Mouse (Mus musculus) hindbrain, embryonic 15.5 days (tissue): ENCODE measurements around the gene Bbs12. TPM values are rescaled to one million over a fixed set of nuclear protein-coding genes. Genes with fewer than 3 reads are reported as not detected.

Source experiments
- ATAC-seq: fragments of 200-750 bp; cut with Nextera tagmentation; 2 replicates; pipeline ENCODE4 v1.8.0; 2017; ENCODE audit warnings: low read depth, moderate number of reproducible peaks, moderate TSS enrichment; ENCODE audit not compliant: low FRiP score
- H3K27ac ChIP-seq: fragments of 300-500 bp; sonication (generic); replicated peaks from 2 replicates; pipeline ENCODE4 v1.5.1; 2015; ENCODE audit warnings: mild to moderate bottlenecking, inconsistent platforms
- H3K27me3 ChIP-seq: fragments of 300-500 bp; sonication (generic); 2 replicates; pipeline ENCODE4 v1.6.1; 2015; ENCODE audit warnings: control low read depth, inconsistent platforms
- H3K36me3 ChIP-seq: fragments of 300-500 bp; sonication (generic); 2 replicates; pipeline ENCODE4 v1.6.1; 2015; ENCODE audit warnings: control low read depth, inconsistent platforms
- H3K4me1 ChIP-seq: fragments of 300-500 bp; sonication (generic); replicated peaks from 2 replicates; pipeline ENCODE4 v1.6.1; 2015; ENCODE audit warnings: control low read depth, inconsistent platforms
- H3K4me2 ChIP-seq: fragments of 300-500 bp; sonication (generic); 2 replicates; pipeline ENCODE4 v1.6.1; 2015; ENCODE audit warnings: moderate library complexity, mild to moderate bottlenecking, inconsistent platforms
- H3K4me3 ChIP-seq: fragments of 300-500 bp; sonication (generic); 2 replicates; pipeline ENCODE4 v1.5.1; 2015; ENCODE audit warnings: mild to moderate bottlenecking, inconsistent platforms
- H3K9ac ChIP-seq: fragments of 300-500 bp; sonication (generic); 2 replicates; pipeline ENCODE4 v1.6.1; 2015; ENCODE audit warnings: inconsistent platforms
- H3K9me3 ChIP-seq: fragments of 300-500 bp; sonication (generic); 2 replicates; pipeline ENCODE4 v1.6.1; 2016; ENCODE audit warnings: control low read depth, inconsistent platforms
- WGBS: fragments of 180-500 bp; shearing (Covaris S2); methylation state at CpG from one replicate; pipeline ENCODE4 v1.1.7; 2015; 5-methylcytosine and 5-hydroxymethylcytosine counted together
- polyA plus RNA-seq: library from polyadenylated mRNA; unstranded; fragments of >200 nt; fragmentation: Nextera tagmentation; extraction: Ambion mirVana; gene quantifications from 2 replicates; pipeline ENCODE4 v1.2.1, GENCODE M21; 2015

Gene Bbs12
- polyA plus RNA-seq, 1 experiment from 2014 or later = 5.8 TPM

DNA sequence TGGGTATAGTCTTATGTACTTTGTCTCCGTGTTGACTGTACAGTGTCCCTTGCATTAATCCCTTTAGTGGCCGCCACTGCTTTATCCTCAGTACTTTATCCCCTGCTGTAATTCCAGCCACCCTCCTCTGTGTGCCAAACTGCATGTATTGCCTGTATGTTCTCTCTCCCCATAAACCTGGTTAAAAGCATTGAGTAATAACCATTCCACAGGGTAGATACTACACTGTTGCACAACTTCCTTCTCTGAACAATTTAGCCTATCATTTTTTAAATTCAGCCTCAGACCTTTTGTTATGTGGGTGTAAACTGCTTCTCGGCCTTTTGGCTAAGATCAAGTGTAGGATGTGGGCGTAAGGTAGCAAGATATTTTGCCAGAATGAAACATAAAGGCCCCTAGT is 52.8 kb downstream of the Bbs12 start:
- H3K4me1 ChIP-seq = no peaks in the 10 kb centered on the region
- no peak overlapping the region for H3K4me2 ChIP-seq
- no peaks in the 10 kb centered on the region for H3K27me3 ChIP-seq
- H3K27ac ChIP-seq = no peak overlapping the region
- H3K9ac ChIP-seq = no peak overlapping the region
- H3K36me3 ChIP-seq = no peaks in the 10 kb centered on the region
- H3K4me3 ChIP-seq = no peak overlapping the region
- no peaks in the 10 kb centered on the region for H3K9me3 ChIP-seq
- no peak for ATAC-seq
- 86% methylated on average over 4 of the region's 4 CpGs for WGBS

DNA sequence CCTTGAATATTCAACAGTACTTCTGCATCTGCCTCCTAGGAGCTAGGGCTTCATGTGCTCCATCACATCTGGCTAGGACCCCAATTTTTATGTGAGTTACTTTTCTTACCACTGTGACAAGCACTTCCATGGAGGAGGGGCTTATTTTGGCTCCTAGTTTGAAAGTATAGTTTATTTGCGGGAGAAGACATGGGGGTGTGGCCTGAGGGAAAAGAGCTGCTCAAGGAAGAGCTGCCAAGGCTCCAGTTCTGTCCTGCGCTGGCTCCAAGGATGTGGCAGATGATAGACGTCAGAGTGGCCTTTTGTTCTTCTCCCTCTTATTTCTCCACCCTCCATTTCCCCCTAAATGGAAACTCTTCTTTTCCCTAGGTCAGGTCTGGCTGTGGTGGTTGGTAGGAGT is 53.6 kb downstream of the Bbs12 start:
- Histone ChIP-seq H3K9ac (no peak overlapping the region), H3K36me3 (no peaks in the 10 kb centered on the region)
- WGBS = 53% methylated on average over 3 of the region's 3 CpGs

GRCm38 (mm10) chr3:37366381-37367053 is 54.2 kb downstream of the Bbs12 start:
- Histone ChIP-seq H3K36me3 (no peaks in the 10 kb centered on the region), H3K9me3 (no peaks in the 10 kb centered on the region), H3K9ac (no peak overlapping the region), H3K27ac (no peak overlapping the region), H3K4me3 (no peak overlapping the region), H3K4me2 (no peak overlapping the region), H3K4me1 (no peaks in the 10 kb centered on the region), H3K27me3 (no peaks in the 10 kb centered on the region)
- WGBS = 74% methylated on average over 4 of the region's 4 CpGs
- ATAC-seq = no peak

More for the DNA sequence above, 53.6 kb downstream of the Bbs12 start:
- ATAC-seq = no peak
- Histone ChIP-seq H3K4me3 (no peak overlapping the region), H3K27me3 (no peaks in the 10 kb centered on the region), H3K4me1 (no peaks in the 10 kb centered on the region), H3K4me2 (no peak overlapping the region), H3K27ac (no peak overlapping the region), H3K9me3 (no peaks in the 10 kb centered on the region)

GRCm38 (mm10) chr3:37370407-37370806 is 58.1 kb downstream of the Bbs12 start:
- no peak overlapping the region for H3K9ac ChIP-seq
- no peaks in the 10 kb centered on the region for H3K9me3 ChIP-seq
- ATAC-seq = no peak
- no peaks in the 10 kb centered on the region for H3K36me3 ChIP-seq
- H3K4me1 ChIP-seq = no peaks in the 10 kb centered on the region
- H3K4me2 ChIP-seq = no peak overlapping the region
- H3K27ac ChIP-seq = no peak overlapping the region
- H3K4me3 ChIP-seq = no peak overlapping the region
- 72% methylated on average over 4 of the region's 4 CpGs for WGBS
- no peaks in the 10 kb centered on the region for H3K27me3 ChIP-seq

Other genes starting within 250 kb of the Bbs12 start
- gene Adad1, start 249.0 kb upstream of the Bbs12 start, polyA plus RNA-seq = 0.33 and 0.47 TPM in 2 replicates
- 0.22 and 0.43 TPM in 2 replicates for gene Il2, start 186.6 kb upstream of the Bbs12 start, polyA plus RNA-seq
- not detected in 2 replicates for gene Il21, start 79.9 kb upstream of the Bbs12 start, polyA plus RNA-seq
- gene Cetn4, start 154 bp downstream of the Bbs12 start, polyA plus RNA-seq = 2.5 and 3.0 TPM in 2 replicates
- gene Fgf2, start 35.8 kb downstream of the Bbs12 start, polyA plus RNA-seq = 0.35 and 1.2 TPM in 2 replicates
- 28.2 and 29.9 TPM in 2 replicates for gene Spata5, start 107.3 kb downstream of the Bbs12 start, polyA plus RNA-seq
- gene Nudt6, start 107.7 kb downstream of the Bbs12 start, polyA plus RNA-seq = 7.3 and 8.8 TPM in 2 replicates